Mouse (Mus musculus): ENCODE measurements at regions not wholly inside any gene's neighbourhood (a gene's known extent, or its start where the extent isn't known, plus 50 kb on each side); places are given as distances from the start of the nearest gene placed in this dataset.

GRCm38 (mm10) chr4:22833851-22834440, 345.8 kb upstream of the Pou3f2 start:
- no peak for TF ChIP-seq CTCF (conservative IDR thresholded peaks at IDR 0.05; ENCODE audit: low read length)
- no peak for TF ChIP-seq POU5F1 (IDR thresholded peaks at IDR 0.05; ENCODE audit: borderline replicate concordance, low read length)
